Mouse (Mus musculus) cerebellum, postnatal 4 days (tissue): ENCODE measurements at regions not wholly inside any gene's neighbourhood (a gene's known extent, or its start where the extent isn't known, plus 50 kb on each side); places are given as distances from the start of the nearest gene placed in this dataset.
"Not testable (repeated sequence)": the region's sequence is repeated elsewhere in the genome, so short reads cannot be mapped to it uniquely, and the experiment has no call there.

Experiments
- DNase-seq, 2 experiments: peaks; one replicate each; pipeline ENCODE4 v3.0.0; 2022; ENCODE audit warnings: low spot score in 2 of 2, mixed read lengths in 1 of 2

- DNase-seq: no peak
These were observed 110.3 kb downstream of the A730009L09Rik start for GRCm38 (mm10) chr16:84625110-84625722.

DNA sequence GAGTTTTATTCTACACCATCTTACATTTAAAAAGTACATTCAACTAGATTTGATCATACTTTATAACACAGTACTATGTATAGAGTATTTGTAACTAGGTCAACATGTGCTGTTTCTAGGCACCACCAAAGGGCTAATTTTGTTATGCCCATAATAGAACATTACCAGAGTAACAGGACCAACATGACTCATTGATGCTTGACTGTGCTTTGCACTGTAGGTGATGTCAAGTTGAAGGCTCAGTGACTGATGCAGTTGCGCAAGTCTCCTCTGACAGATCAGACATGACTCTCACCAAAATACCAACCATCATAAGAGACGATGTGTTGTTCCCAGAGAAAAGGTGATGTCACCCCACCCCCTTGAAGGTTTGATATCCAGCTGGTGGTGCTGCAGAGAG, 108.5 kb downstream of the Mrpl39 start:
- no peak for DNase-seq

GRCm38 (mm10) chr16:84629868-84630267, 105.7 kb downstream of the Mrpl39 start:
- DNase-seq: no peak

- DNase-seq: not testable (repeated sequence)
These were observed 91.1 kb downstream of the Mrpl39 start for GRCm38 (mm10) chr16:84644446-84644845.

GRCm38 (mm10) chr16:84646172-84646684, 89.3 kb downstream of the Mrpl39 start:
- no peak for DNase-seq

- no peak for DNase-seq
These were observed 84.9 kb downstream of the Mrpl39 start for GRCm38 (mm10) chr16:84650646-84651045.

DNA sequence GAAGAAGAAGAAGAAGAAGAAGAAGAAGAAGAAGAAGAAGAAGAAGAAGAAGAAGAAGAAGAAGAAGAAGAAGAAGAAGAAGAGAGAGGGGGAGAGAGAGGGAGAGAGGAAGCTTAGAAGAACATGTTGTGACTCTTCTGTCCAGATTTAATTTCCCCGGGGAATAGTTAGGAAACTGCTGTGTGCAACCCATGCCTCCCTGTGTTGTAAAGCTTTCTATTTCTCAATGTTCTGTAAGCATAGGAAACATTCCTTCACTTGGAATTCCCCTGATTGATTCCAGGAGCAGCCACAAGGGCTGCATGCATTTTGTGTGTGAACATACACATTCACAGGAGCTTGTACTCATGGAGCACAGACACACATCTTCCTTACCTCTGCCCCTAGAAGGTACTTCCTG, 81.7 kb downstream of the Mrpl39 start:
- no peak for DNase-seq

GRCm38 (mm10) chr16:84661879-84662278, 73.7 kb downstream of the Mrpl39 start:
- DNase-seq: no peak

GRCm38 (mm10) chr16:84663581-84663980, 72.0 kb downstream of the Mrpl39 start:
- DNase-seq: no peak
